Mouse (Mus musculus) megakaryocyte progenitor cell, adult 5-6 weeks (primary cell): ENCODE results near the gene Mrs2. TPM values are rescaled to one million over a fixed set of nuclear protein-coding genes. Genes with fewer than 3 reads are reported as not detected.
"Not testable (repeated sequence)": the region's sequence is repeated elsewhere in the genome, so short reads cannot be mapped to it uniquely, and the experiment has no call there.

Source experiments
- ATAC-seq: replicated peaks from 2 replicates; pipeline ENCODE4 v1.8.0; 2016; ENCODE audit warnings: mild to moderate bottlenecking, moderate TSS enrichment, inconsistent platforms; ENCODE audit not compliant: poor library complexity
- total RNA-seq, 2 experiments: library from RNA; stranded (forward) in 1 of 2; stranded (reverse) in 1 of 2; fragments of 157-497, 149-512 nt in 1 of 2; fragments of 200-1000 nt in 1 of 2; gene quantifications; 2 replicates each; pipeline versions ENCODE4 v1.2.3 to v1.2.4; 2015 to 2017

Gene Mrs2
- total RNA-seq, 2 experiments from 2014 or later = 12.2 to 31.7 TPM

GRCm38 (mm10) chr13:24981031-24981430 is 39.1 kb downstream of the Mrs2 start:
- ATAC-seq = peak; percentile 75

GRCm38 (mm10) chr13:24977820-24978342 is 42.3 kb downstream of the Mrs2 start:
- ATAC-seq = 0 out of 2 replicates have a peak, but pooled peaks have one; percentile 12

DNA sequence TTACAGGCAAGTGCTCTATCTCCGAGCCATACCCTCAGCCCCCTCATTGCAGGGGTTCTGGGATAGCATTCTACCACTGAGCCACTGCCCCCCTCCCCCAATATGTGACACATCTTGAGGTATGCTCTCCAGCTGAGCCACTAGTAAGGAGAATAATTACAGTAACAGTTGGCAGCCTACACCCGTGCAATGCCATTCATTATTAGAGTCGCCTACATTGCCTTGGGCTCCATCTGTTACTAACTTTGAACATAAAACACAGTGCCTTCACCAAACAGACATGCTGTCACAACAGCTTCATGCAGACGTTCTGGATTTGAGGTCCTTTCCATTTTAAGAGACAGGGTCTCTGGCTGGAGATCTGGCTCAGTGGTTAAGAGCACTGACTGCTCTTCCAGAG is 43.8 kb downstream of the Mrs2 start:
- ATAC-seq = no peak

- not testable (repeated sequence) for ATAC-seq
Measured at GRCm38 (mm10) chr13:24971776-24972175, 48.4 kb downstream of the Mrs2 start.

DNA sequence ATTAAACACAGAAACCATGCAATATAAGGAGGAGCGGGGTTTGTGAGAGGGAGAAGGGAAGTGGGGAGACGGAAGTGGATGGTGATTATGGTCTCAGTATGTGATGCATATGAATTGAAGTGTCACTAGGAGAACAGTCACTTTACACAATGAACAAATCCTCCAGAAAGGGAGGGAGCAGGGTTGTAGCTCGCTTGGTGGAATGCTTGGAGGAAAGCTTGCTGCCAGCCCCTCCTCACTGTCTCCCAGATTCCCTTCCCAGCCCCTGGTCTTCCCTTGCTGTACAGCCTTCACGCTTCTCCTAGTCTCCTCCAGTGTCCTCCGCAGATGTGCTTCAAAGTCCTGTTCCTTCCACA is 54.4 kb downstream of the Mrs2 start:
- peak; percentile 77 for ATAC-seq

GRCm38 (mm10) chr13:24965130-24965845 is 54.9 kb downstream of the Mrs2 start:
- peak; percentile 61 for ATAC-seq

DNA sequence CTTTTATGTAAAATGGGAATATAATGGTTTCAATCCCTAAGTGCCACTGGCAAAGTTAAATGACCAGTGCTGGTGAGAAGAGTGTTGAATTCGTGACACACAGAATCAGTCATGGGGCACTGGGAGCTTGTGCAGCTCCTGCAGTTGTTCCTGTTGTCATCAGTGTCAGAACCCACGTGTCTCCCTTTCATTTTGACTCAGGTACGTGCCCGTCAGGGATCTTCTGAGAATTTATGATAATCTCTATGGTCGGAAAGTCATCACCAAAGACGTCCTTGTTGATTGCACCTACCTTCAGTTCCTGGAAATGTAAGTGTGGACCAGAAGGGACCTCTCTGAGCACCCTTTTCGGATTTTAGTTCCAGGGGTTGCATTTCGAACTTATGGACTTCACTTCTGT is 58.1 kb downstream of the Mrs2 start:
- ATAC-seq = no peak

- ATAC-seq = peak; percentile 94
Measured at GRCm38 (mm10) chr13:24960084-24960483, 60.1 kb downstream of the Mrs2 start.

GRCm38 (mm10) chr13:24958671-24959070 is 61.5 kb downstream of the Mrs2 start:
- no peak for ATAC-seq

DNA sequence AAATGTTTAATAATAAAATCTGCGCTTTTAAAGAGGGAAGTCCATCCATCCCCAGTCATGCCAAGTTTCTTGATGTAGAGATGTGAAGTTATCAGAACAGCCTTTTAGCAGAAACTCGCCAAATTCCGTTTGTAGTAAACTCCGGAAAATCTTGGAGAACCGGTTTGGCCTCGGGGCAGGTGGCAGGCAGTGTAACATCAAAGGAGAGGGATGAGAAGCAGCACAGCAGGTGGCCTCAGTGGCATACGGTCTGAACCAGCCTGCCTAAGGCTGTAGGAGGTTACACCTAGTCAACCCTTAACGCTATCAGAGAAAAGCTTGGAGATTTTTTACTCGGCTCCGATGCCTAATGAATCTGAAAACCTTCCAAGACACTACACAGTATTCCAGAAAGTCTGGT is 64.7 kb downstream of the Mrs2 start:
- no peak for ATAC-seq

GRCm38 (mm10) chr13:24955091-24955490 is 65.1 kb downstream of the Mrs2 start:
- ATAC-seq = no peak

GRCm38 (mm10) chr13:24952659-24953058 is 67.5 kb downstream of the Mrs2 start:
- ATAC-seq = peak; percentile 44; the same call in 1 of the 2 replicates

DNA sequence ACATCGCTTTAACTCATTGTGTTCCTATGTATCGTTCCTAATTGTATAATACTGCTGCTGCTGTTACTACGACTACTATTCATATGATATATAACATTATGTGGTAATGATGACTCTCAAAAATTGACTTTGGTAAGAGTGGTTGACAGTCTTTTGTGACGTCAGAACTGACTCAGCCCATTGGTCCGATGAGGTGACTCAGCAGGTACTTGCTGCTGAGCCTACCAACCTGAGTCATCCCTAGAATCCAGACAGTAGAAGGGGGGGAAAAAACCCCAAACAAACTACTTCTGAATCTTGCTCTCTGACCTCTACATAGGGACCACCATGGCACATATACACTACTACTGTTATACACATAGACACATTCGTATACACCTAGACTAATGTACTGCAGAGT is 71.3 kb downstream of the Mrs2 start:
- no peak for ATAC-seq

- no peak for ATAC-seq
Measured at GRCm38 (mm10) chr13:24947158-24947557, 73.0 kb downstream of the Mrs2 start.

DNA sequence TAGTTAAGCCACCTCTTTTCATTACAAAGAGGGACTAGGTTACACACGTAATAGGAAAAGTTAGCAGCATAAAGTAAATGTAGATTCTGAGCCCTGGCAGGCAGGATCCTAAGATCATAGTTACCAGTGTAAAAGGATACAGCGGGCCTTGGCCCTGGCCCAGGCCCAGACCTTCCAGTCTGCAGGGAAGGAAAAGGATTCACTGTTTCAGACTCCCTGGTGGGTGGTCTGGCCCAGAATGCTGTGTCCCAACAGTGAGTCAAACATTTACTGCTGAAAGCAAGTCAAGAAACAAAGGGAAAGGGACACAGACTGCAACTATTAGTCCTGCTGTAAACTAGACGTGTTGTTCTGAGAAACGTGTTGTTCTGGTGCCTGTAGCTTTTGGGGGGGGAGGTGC is 74.6 kb downstream of the Mrs2 start:
- no peak for ATAC-seq

DNA sequence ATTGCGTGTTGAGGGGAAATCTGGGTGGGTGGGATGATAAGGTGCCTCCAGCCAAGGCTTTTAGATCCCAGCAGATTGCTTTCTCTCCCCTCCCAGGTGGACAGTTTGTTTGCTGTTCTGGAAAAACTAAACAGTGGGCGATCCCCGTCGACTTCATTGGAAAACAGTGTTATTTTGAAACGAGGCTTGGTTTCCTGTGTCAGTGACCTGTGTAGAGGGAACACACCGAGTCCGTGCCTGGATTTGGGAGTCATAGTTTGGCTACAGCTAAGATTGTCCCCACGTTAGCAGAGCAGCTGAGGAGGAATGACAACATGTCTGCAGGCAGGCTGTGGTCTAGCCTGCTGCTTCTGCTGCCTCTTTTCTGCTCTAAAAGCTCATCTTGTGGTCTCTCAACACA is 76.9 kb downstream of the Mrs2 start:
- ATAC-seq = no peak

GRCm38 (mm10) chr13:24942512-24943282 is 77.5 kb downstream of the Mrs2 start, which contains the start of gene Gpld1:
Gpld1 (plus strand) TSS chr13:24943152.
- ATAC-seq = peak; percentile 77

- no peak for ATAC-seq
Measured at GRCm38 (mm10) chr13:24939472-24939871, 80.7 kb downstream of the Mrs2 start.

DNA sequence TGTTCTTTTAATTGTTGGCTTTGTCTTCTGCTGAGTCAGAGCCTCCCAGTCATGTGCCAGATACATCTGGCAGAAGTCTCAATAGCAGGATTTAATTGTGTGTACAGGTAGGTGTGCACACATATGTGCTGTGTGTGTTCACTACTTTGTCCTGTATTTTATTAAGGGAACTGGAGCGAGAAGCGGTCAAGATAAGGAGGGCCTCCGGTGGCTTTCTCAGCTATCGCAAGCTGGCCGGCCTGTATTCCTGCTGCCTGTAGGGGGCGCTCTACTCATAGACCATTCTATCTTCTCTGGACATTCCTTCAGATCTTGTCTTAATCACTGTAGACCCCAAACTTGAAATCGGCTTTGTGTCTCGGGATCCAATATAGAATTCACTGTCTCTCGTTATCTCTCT is 81.5 kb downstream of the Mrs2 start:
- ATAC-seq = peak; percentile 69

GRCm38 (mm10) chr13:24937839-24938166 is 82.4 kb downstream of the Mrs2 start:
- peak; percentile 12 for ATAC-seq
